Mouse (Mus musculus): ENCODE results near the gene Nepro.

The Nepro gene

GRCm38 (mm10) chr16:44724083-44724787, at the start of gene Nepro:
Nepro (plus strand) TSS chr16:44724301.
- peak; percentile 96 for DNase-seq

- DNase-seq = no peak
Observed at GRCm38 (mm10) chr16:44676357-44676756, 47.7 kb upstream of the Nepro start.

- DNase-seq = no peak
Observed at GRCm38 (mm10) chr16:44679082-44679481, 45.0 kb upstream of the Nepro start.

- no peak for DNase-seq
Observed at GRCm38 (mm10) chr16:44679503-44679971, 44.6 kb upstream of the Nepro start.

GRCm38 (mm10) chr16:44680756-44681498, 43.2 kb upstream of the Nepro start:
- DNase-seq = peak; percentile 48

GRCm38 (mm10) chr16:44684646-44685045, 39.5 kb upstream of the Nepro start:
- DNase-seq = no peak

- no peak for DNase-seq
Observed at GRCm38 (mm10) chr16:44685401-44685800, 38.7 kb upstream of the Nepro start.

- no peak for DNase-seq
Observed at GRCm38 (mm10) chr16:44686991-44687718, 36.9 kb upstream of the Nepro start.

- no peak for DNase-seq
Observed at GRCm38 (mm10) chr16:44687719-44688420, 36.2 kb upstream of the Nepro start.

- DNase-seq = no peak
Observed at GRCm38 (mm10) chr16:44688507-44688906, 35.6 kb upstream of the Nepro start.

GRCm38 (mm10) chr16:44690501-44690900, 33.6 kb upstream of the Nepro start:
- DNase-seq = no peak

GRCm38 (mm10) chr16:44691066-44691465, 33.0 kb upstream of the Nepro start:
- no peak for DNase-seq

- peak; percentile 73 for DNase-seq
Observed at GRCm38 (mm10) chr16:44691561-44692141, 32.5 kb upstream of the Nepro start.

- no peak for DNase-seq
Observed at GRCm38 (mm10) chr16:44692541-44692940, 31.6 kb upstream of the Nepro start.

GRCm38 (mm10) chr16:44693695-44694094, 30.4 kb upstream of the Nepro start:
- no peak for DNase-seq

- no peak for DNase-seq
Observed at GRCm38 (mm10) chr16:44695214-44695858, 28.8 kb upstream of the Nepro start.

GRCm38 (mm10) chr16:44695859-44696620, 28.1 kb upstream of the Nepro start:
- peak; percentile 72 for DNase-seq

- DNase-seq = no peak
Observed at GRCm38 (mm10) chr16:44697473-44698205, 26.5 kb upstream of the Nepro start.

- DNase-seq = no peak
Observed at GRCm38 (mm10) chr16:44701155-44701554, 22.9 kb upstream of the Nepro start.

- DNase-seq = no peak
Observed at GRCm38 (mm10) chr16:44702272-44702671, 21.8 kb upstream of the Nepro start.

Data from kidney, postnatal 14 days (tissue).